Mouse (Mus musculus) adrenal gland, adult 2 months (tissue): ENCODE measurements around the gene Clhc1. TPM values are rescaled to one million over a fixed set of nuclear protein-coding genes. Genes with fewer than 3 reads are reported as not detected.

ENCODE experiments used
- polyA plus RNA-seq: library from polyadenylated mRNA; depleted of rRNA; stranded (reverse); fragments of >200 nt; gene quantifications from 2 replicates; pipeline ENCODE4 v1.2.3, GENCODE M21; 2012; rRNA removed
- total RNA-seq, 2 experiments: library from RNA; stranded (reverse); gene quantifications; 2 replicates each; pipeline ENCODE4 v1.2.3; 2021

Gene Clhc1
- total and polyA plus RNA-seq, 3 experiments, result 0.17 to 0.40 TPM; not detected in 1

Other genes with a start within 250 kb of the Clhc1 start
- 10 to 100 TPM; 13.9 to 14.0 TPM for gene Ccdc88a, start 174.3 kb upstream of the Clhc1 start, total RNA-seq
- gene Ccdc88a, start 174.3 kb upstream of the Clhc1 start, polyA plus RNA-seq, result 2.6 and 3.3 TPM in 2 replicates
- 10 to 100 TPM; 19.9 to 30.9 TPM for gene Prorsd1, start 32.9 kb upstream of the Clhc1 start, total RNA-seq
- 0.36 and 0.47 TPM in 2 replicates for gene Prorsd1, start 32.9 kb upstream of the Clhc1 start, polyA plus RNA-seq
- 10 to 100 TPM; 29.8 to 49.8 TPM for gene Mtif2, start 21.5 kb upstream of the Clhc1 start, total RNA-seq
- gene Mtif2, start 21.5 kb upstream of the Clhc1 start, polyA plus RNA-seq, result 6.4 and 6.9 TPM in 2 replicates
- 100 to 1,000 TPM; 580 to 927 TPM for gene Rps27a, start 159 bp downstream of the Clhc1 start, total RNA-seq
- gene Rps27a, start 159 bp downstream of the Clhc1 start, polyA plus RNA-seq, result 8.1 and 8.9 TPM in 2 replicates
- gene Rtn4, start 145.0 kb downstream of the Clhc1 start, total RNA-seq, result 100 to 1,000 TPM; 354 to 360 TPM
- gene Rtn4, start 145.0 kb downstream of the Clhc1 start, polyA plus RNA-seq, result 271 and 284 TPM in 2 replicates